Mouse (Mus musculus): ENCODE measurements around the gene Tpk1.

GRCm38 (mm10) chr6:43525028-43525427, 141.1 kb downstream of the Tpk1 start:
- TF ChIP-seq POLR2A (IDR thresholded peaks at IDR 0.05; ENCODE audit: low read depth, low read length) (no peak), CTCF (conservative IDR thresholded peaks at IDR 0.05; ENCODE audit: insufficient read depth, insufficient read length, low read depth, low read length) (no peak)
